Mouse (Mus musculus) liver, embryonic 14.5 days (tissue): Measurements from ENCODE around the gene Trim17. TPM values are rescaled to one million over a fixed set of nuclear protein-coding genes. Genes with fewer than 3 reads are reported as not detected.

Experiments
- ATAC-seq: fragments of 200-750 bp; cut with Nextera tagmentation; 2 replicates; pipeline ENCODE4 v1.8.0; 2017; ENCODE audit warnings: moderate number of reproducible peaks, mild to moderate bottlenecking, moderate library complexity; ENCODE audit not compliant: insufficient read depth
- DNase-seq, 3 experiments: peaks; one replicate each; pipeline ENCODE4 v3.0.0-alpha.2; 2012 to 2013; ENCODE audit warnings: low read depth in 3 of 3, low spot score in 3 of 3
- H3K27ac ChIP-seq: fragments of 300-500 bp; sonication (generic); 2 replicates; pipeline ENCODE4 v1.5.1; 2014; ENCODE audit warnings: moderate library complexity, mild to moderate bottlenecking, control low read depth, inconsistent platforms
- H3K27me3 ChIP-seq: fragments of 300-500 bp; sonication (generic); 2 replicates; pipeline ENCODE4 v1.6.1; 2014; ENCODE audit warnings: mild to moderate bottlenecking, low read length, moderate library complexity; ENCODE audit not compliant: control insufficient read depth, insufficient read depth
- H3K36me3 ChIP-seq: fragments of 300-500 bp; sonication (generic); replicated peaks from 2 replicates; pipeline ENCODE4 v1.6.1; 2014; ENCODE audit warnings: low read depth; ENCODE audit not compliant: control insufficient read depth, insufficient read depth
- H3K4me1 ChIP-seq, 2 experiments: fragments of 200-500 bp in 1 of 2; fragments of 300-500 bp in 1 of 2; sonication (generic) in 1 of 2; replicated peaks; 2 replicates each; pipeline ENCODE4 v1.6.1; 2012 to 2014; ENCODE audit warnings: antibody characterized with exemption in 1 of 2, inconsistent platforms in 1 of 2, low read length in 1 of 2; ENCODE audit not compliant: control insufficient read depth in 2 of 2, insufficient read depth in 2 of 2
- H3K4me2 ChIP-seq: fragments of 300-500 bp; sonication (generic); 2 replicates; pipeline ENCODE4 v1.6.1; 2014; ENCODE audit warnings: low read depth, mild to moderate bottlenecking, control low read depth, moderate library complexity
- H3K4me3 ChIP-seq, 2 experiments: fragments of 200-500 bp in 1 of 2; fragments of 300-500 bp in 1 of 2; sonication (generic) in 1 of 2; 2 replicates each; pipeline ENCODE4 v1.5.1; 2012 to 2014; ENCODE audit warnings: low read depth in 2 of 2, low read length in 2 of 2, mild to moderate bottlenecking in 2 of 2, control low read depth in 1 of 2, inconsistent platforms in 1 of 2, moderate library complexity in 1 of 2; ENCODE audit not compliant: insufficient read depth in 1 of 2
- H3K9ac ChIP-seq: fragments of 300-500 bp; sonication (generic); replicated peaks from 2 replicates; pipeline ENCODE4 v1.6.1; 2014; ENCODE audit warnings: mild to moderate bottlenecking, control low read depth, moderate library complexity
- H3K9me3 ChIP-seq: fragments of 300-500 bp; sonication (generic); 2 replicates; pipeline ENCODE4 v1.6.1; 2016; ENCODE audit warnings: low read length, mixed read lengths; ENCODE audit not compliant: control insufficient read depth
- CTCF ChIP-seq: IDR thresholded peaks from 2 replicates; pipeline ENCODE4 v1.5.1; 2016; ENCODE audit warnings: antibody characterized with exemption, low read depth, control low read depth
- EP300 ChIP-seq: IDR thresholded peaks from 2 replicates; pipeline ENCODE4 v1.6.1; 2016; ENCODE audit warnings: antibody characterized with exemption, low read depth
- WGBS: fragments of 180-500 bp; shearing (Covaris S2); extraction: QIAGEN DNeasy Blood & Tissue Kit; methylation state at CpG from one replicate; pipeline ENCODE4 v1.1.7; 2014; ENCODE audit not compliant: insufficient replicate concordance; 5-methylcytosine and 5-hydroxymethylcytosine counted together
- polyA plus RNA-seq, 2 experiments: library from polyadenylated mRNA; depleted of rRNA in 1 of 2; stranded (reverse) in 1 of 2; unstranded in 1 of 2; fragments of >200 nt; fragmentation: Nextera tagmentation in 1 of 2; extraction: Ambion mirVana in 1 of 2; gene quantifications; 2 replicates each; pipeline versions ENCODE4 v1.2.1 to v1.2.3; 2012 to 2014

Gene Trim17
- polyA plus RNA-seq, 2 experiments = 0.06 to 0.14 TPM

GRCm38 (mm10) chr11:58990794-58991193 is 36.3 kb downstream of the Trim17 start:
- no peaks in the 10 kb centered on the region; the same call in 1 of the 2 replicates for H3K27me3 ChIP-seq
- H3K9me3 ChIP-seq = no peaks in the 10 kb centered on the region
- peaks cover 8 to 19% of the 10 kb centered on the region in 2 experiments for H3K4me1 ChIP-seq
- ATAC-seq (no peak), DNase-seq (no peak)
- TF ChIP-seq EP300 (no peak), CTCF (no peak)
- H3K4me2 ChIP-seq = no peak overlapping the region
- no peak overlapping the region for H3K4me3 ChIP-seq
- no peak overlapping the region for H3K9ac ChIP-seq
- H3K36me3 ChIP-seq = peaks cover 6% of the 10 kb centered on the region
- H3K27ac ChIP-seq = no peak overlapping the region
- WGBS = 60% methylated on average over 9 of the region's 9 CpGs

GRCm38 (mm10) chr11:58991911-58992310 is 37.4 kb downstream of the Trim17 start:
- WGBS = 67% methylated on average over 3 of the region's 3 CpGs
- H3K9ac ChIP-seq = no peak overlapping the region
- DNase-seq (no peak), ATAC-seq (no peak)
- H3K27me3 ChIP-seq = no peaks in the 10 kb centered on the region; the same call in 1 of the 2 replicates
- TF ChIP-seq CTCF (no peak), EP300 (no peak)
- H3K4me1 ChIP-seq = peaks cover 8 to 19% of the 10 kb centered on the region in 2 experiments
- no peak overlapping the region for H3K27ac ChIP-seq
- no peaks in the 10 kb centered on the region for H3K9me3 ChIP-seq
- peaks cover 6% of the 10 kb centered on the region for H3K36me3 ChIP-seq
- no peak overlapping the region for H3K4me2 ChIP-seq
- H3K4me3 ChIP-seq = no peak overlapping the region

GRCm38 (mm10) chr11:58993091-58993670 is 38.7 kb downstream of the Trim17 start:
- ATAC-seq (no peak), DNase-seq (no peak)
- H3K9ac ChIP-seq = no peak overlapping the region
- no peak overlapping the region for H3K27ac ChIP-seq
- H3K36me3 ChIP-seq = no peaks in the 10 kb centered on the region; the same call in 1 of the 2 replicates
- no peak overlapping the region for H3K4me3 ChIP-seq
- no peaks in the 10 kb centered on the region for H3K9me3 ChIP-seq
- no peaks in the 10 kb centered on the region; the same call in 1 of the 2 replicates for H3K27me3 ChIP-seq
- H3K4me1 ChIP-seq = peaks cover 8 to 19% of the 10 kb centered on the region in 2 experiments
- 38% methylated on average over 6 of the region's 6 CpGs for WGBS
- TF ChIP-seq EP300 (no peak), CTCF (no peak)
- no peak overlapping the region for H3K4me2 ChIP-seq

GRCm38 (mm10) chr11:58994337-58994826 is 39.9 kb downstream of the Trim17 start:
- peak overlapping the region; percentile 67 for H3K4me2 ChIP-seq
- H3K9me3 ChIP-seq = no peaks in the 10 kb centered on the region
- TF ChIP-seq EP300 (no peak), CTCF (peak; percentile 42)
- no peak overlapping the region for H3K27ac ChIP-seq
- peak overlapping the region; percentile 6 to 37; a peak in 3 of 4 replicates for H3K4me3 ChIP-seq
- DNase-seq = peak; percentile 37 to 62 (median 41)
- H3K9ac ChIP-seq = no peak overlapping the region
- H3K4me1 ChIP-seq = peaks cover 8 to 19% of the 10 kb centered on the region in 2 experiments
- H3K27me3 ChIP-seq = no peaks in the 10 kb centered on the region; the same call in 1 of the 2 replicates
- 2% methylated on average over 33 of the region's 35 CpGs for WGBS
- peak; percentile 75 for ATAC-seq
- H3K36me3 ChIP-seq = no peaks in the 10 kb centered on the region

- DNase-seq (no peak), ATAC-seq (no peak)
- H3K4me3 ChIP-seq = no peak overlapping the region
- H3K4me1 ChIP-seq = peaks cover 8 to 19% of the 10 kb centered on the region in 2 experiments
- peak overlapping the region; percentile 67; the same call in 1 of the 2 replicates for H3K4me2 ChIP-seq
- TF ChIP-seq CTCF (no peak), EP300 (no peak)
- H3K9me3 ChIP-seq = no peaks in the 10 kb centered on the region
- WGBS = 57% methylated on average over 9 of the region's 9 CpGs
- H3K27me3 ChIP-seq = no peaks in the 10 kb centered on the region; the same call in 1 of the 2 replicates
- no peak overlapping the region for H3K9ac ChIP-seq
- H3K36me3 ChIP-seq = no peaks in the 10 kb centered on the region
- no peak overlapping the region for H3K27ac ChIP-seq
Observed at GRCm38 (mm10) chr11:58995061-58995806, 40.7 kb downstream of the Trim17 start.
